Mouse (Mus musculus) midbrain, embryonic 10.5 days (tissue): ENCODE results near the gene Hnrnpa3. TPM values are rescaled to one million over a fixed set of nuclear protein-coding genes. Genes with fewer than 3 reads are reported as not detected.

ENCODE experiments used
- DNase-seq: peaks from one replicate; pipeline ENCODE4 v3.0.0-alpha.2; 2017; ENCODE audit warnings: low spot score
- H3K27ac ChIP-seq: fragments of 300-500 bp; sonication (generic); replicated peaks from 2 replicates; pipeline ENCODE4 v1.5.1; 2016; ENCODE audit warnings: mild to moderate bottlenecking
- H3K27me3 ChIP-seq: fragments of 300-500 bp; sonication (generic); 2 replicates; pipeline ENCODE4 v1.6.1; 2016; ENCODE audit warnings: low read depth, mild to moderate bottlenecking; ENCODE audit not compliant: poor library complexity, severe bottlenecking
- H3K36me3 ChIP-seq: fragments of 300-500 bp; sonication (generic); 2 replicates; pipeline ENCODE4 v1.6.1; 2016; ENCODE audit warnings: mild to moderate bottlenecking, moderate library complexity
- H3K4me1 ChIP-seq: fragments of 300-500 bp; sonication (generic); 2 replicates; pipeline ENCODE4 v1.6.1; 2016
- H3K4me3 ChIP-seq: fragments of 300-500 bp; sonication (generic); 2 replicates; pipeline ENCODE4 v1.5.1; 2016; ENCODE audit warnings: mild to moderate bottlenecking, moderate library complexity
- H3K9me3 ChIP-seq: fragments of 300-500 bp; sonication (generic); replicated peaks from 2 replicates; pipeline ENCODE4 v1.6.1; 2016; ENCODE audit warnings: mild to moderate bottlenecking
- WGBS: fragments of 180-500 bp; shearing (Covaris S2); methylation state at CpG from one replicate; pipeline ENCODE4 v1.1.7; 2016; 5-methylcytosine and 5-hydroxymethylcytosine counted together
- polyA plus RNA-seq: library from polyadenylated mRNA; unstranded; fragments of >200 nt; fragmentation: Nextera tagmentation; extraction: Ambion mirVana; gene quantifications from 2 replicates; pipeline ENCODE4 v1.2.1, GENCODE M21; 2016

Hnrnpa3 gene
- polyA plus RNA-seq, 1 experiment from 2014 or later: 337 TPM

GRCm38 (mm10) chr2:75702588-75702976 lies 43.5 kb downstream of the Hnrnpa3 start:
- Histone ChIP-seq H3K27me3 (no peaks in the 10 kb centered on the region), H3K4me1 (peaks cover 84% of the 10 kb centered on the region), H3K9me3 (no peaks in the 10 kb centered on the region), H3K36me3 (no peaks in the 10 kb centered on the region), H3K27ac (peak overlapping the region; percentile 94), H3K4me3 (peak overlapping the region; percentile 68)
- WGBS: 62% methylated on average over 5 of the region's 5 CpGs
- no peak for DNase-seq

- DNase-seq: peak; percentile 95
- H3K4me1 ChIP-seq: peaks cover 80% of the 10 kb centered on the region
- H3K9me3 ChIP-seq: no peaks in the 10 kb centered on the region
- no peaks in the 10 kb centered on the region for H3K36me3 ChIP-seq
- under 1% methylated on average over 62 of the region's 62 CpGs for WGBS
- peak overlapping the region; percentile 94 for H3K27ac ChIP-seq
- peak overlapping the region; percentile 68 for H3K4me3 ChIP-seq
- no peaks in the 10 kb centered on the region for H3K27me3 ChIP-seq
These were observed 44.5 kb downstream of the Hnrnpa3 start for GRCm38 (mm10) chr2:75703375-75704181.

- H3K36me3 ChIP-seq: no peaks in the 10 kb centered on the region
- H3K4me3 ChIP-seq: peak within 1 kb of the TSS; percentile 68
- H3K9me3 ChIP-seq: 0 out of 2 replicates have a peak, but pooled peaks cover 3% of the 10 kb centered on the region
- no peaks in the 10 kb centered on the region for H3K27me3 ChIP-seq
- peak; percentile 100 for DNase-seq
- WGBS: under 1% methylated on average over 58 of the region's 58 CpGs
- H3K4me1 ChIP-seq: peaks cover 78% of the 10 kb centered on the region
- H3K27ac ChIP-seq: peak within 1 kb of the TSS; percentile 94
These were observed 45.4 kb downstream of the Hnrnpa3 start, which contains the start of gene Nfe2l2 for GRCm38 (mm10) chr2:75704234-75705161. Gene Nfe2l2, minus strand, starts transcription at chr2:75704641.

GRCm38 (mm10) chr2:75705162-75705752 lies 46.2 kb downstream of the Hnrnpa3 start:
- H3K27ac ChIP-seq: peak overlapping the region; percentile 94
- 0 out of 2 replicates have a peak, but pooled peaks cover 3% of the 10 kb centered on the region for H3K9me3 ChIP-seq
- H3K36me3 ChIP-seq: no peaks in the 10 kb centered on the region
- no peak for DNase-seq
- peak overlapping the region; percentile 68 for H3K4me3 ChIP-seq
- peaks cover 72% of the 10 kb centered on the region for H3K4me1 ChIP-seq
- WGBS: 33% methylated on average over 19 of the region's 19 CpGs
- H3K27me3 ChIP-seq: no peaks in the 10 kb centered on the region

- WGBS: 82% methylated on average over 5 of the region's 5 CpGs
- H3K27me3 ChIP-seq: no peaks in the 10 kb centered on the region
- no peak overlapping the region for H3K27ac ChIP-seq
- no peak overlapping the region for H3K4me3 ChIP-seq
- H3K4me1 ChIP-seq: peaks cover 60% of the 10 kb centered on the region
- 0 out of 2 replicates have a peak, but pooled peaks cover 3% of the 10 kb centered on the region for H3K9me3 ChIP-seq
- H3K36me3 ChIP-seq: no peaks in the 10 kb centered on the region
- no peak for DNase-seq
These were observed 47.4 kb downstream of the Hnrnpa3 start for GRCm38 (mm10) chr2:75706435-75706834.

GRCm38 (mm10) chr2:75707420-75707819 lies 48.4 kb downstream of the Hnrnpa3 start:
- Histone ChIP-seq H3K36me3 (no peaks in the 10 kb centered on the region), H3K27ac (no peak overlapping the region), H3K4me1 (peaks cover 51% of the 10 kb centered on the region), H3K4me3 (no peak overlapping the region), H3K9me3 (0 out of 2 replicates have a peak, but pooled peaks cover 3% of the 10 kb centered on the region), H3K27me3 (no peaks in the 10 kb centered on the region)
- WGBS: 19% methylated on average over 1 of the region's 1 CpGs
- DNase-seq: no peak

- 90% methylated on average over 3 of the region's 3 CpGs for WGBS
- Histone ChIP-seq H3K36me3 (no peaks in the 10 kb centered on the region), H3K4me1 (peaks cover 13% of the 10 kb centered on the region), H3K27me3 (no peaks in the 10 kb centered on the region), H3K4me3 (no peak overlapping the region), H3K9me3 (0 out of 2 replicates have a peak, but pooled peaks cover 3% of the 10 kb centered on the region), H3K27ac (no peak overlapping the region)
- DNase-seq: no peak
These were observed 54.0 kb downstream of the Hnrnpa3 start for GRCm38 (mm10) chr2:75713083-75713482.

GRCm38 (mm10) chr2:75714766-75715165 lies 55.7 kb downstream of the Hnrnpa3 start:
- Histone ChIP-seq H3K9me3 (no peaks in the 10 kb centered on the region), H3K27me3 (no peaks in the 10 kb centered on the region), H3K27ac (no peak overlapping the region), H3K4me3 (no peak overlapping the region), H3K36me3 (no peaks in the 10 kb centered on the region), H3K4me1 (peaks cover 10% of the 10 kb centered on the region)
- WGBS: 78% methylated on average over 4 of the region's 4 CpGs
- DNase-seq: no peak

- H3K4me1 ChIP-seq: peaks cover 10% of the 10 kb centered on the region
- no peak for DNase-seq
- 67% methylated on average over 12 of the region's 12 CpGs for WGBS
- no peaks in the 10 kb centered on the region for H3K9me3 ChIP-seq
- no peaks in the 10 kb centered on the region for H3K36me3 ChIP-seq
- no peak overlapping the region for H3K4me3 ChIP-seq
- H3K27ac ChIP-seq: no peak overlapping the region
- no peaks in the 10 kb centered on the region for H3K27me3 ChIP-seq
These were observed 57.3 kb downstream of the Hnrnpa3 start for GRCm38 (mm10) chr2:75716046-75717016.
